Mouse (Mus musculus): ENCODE results near the gene Dld.

DNA sequence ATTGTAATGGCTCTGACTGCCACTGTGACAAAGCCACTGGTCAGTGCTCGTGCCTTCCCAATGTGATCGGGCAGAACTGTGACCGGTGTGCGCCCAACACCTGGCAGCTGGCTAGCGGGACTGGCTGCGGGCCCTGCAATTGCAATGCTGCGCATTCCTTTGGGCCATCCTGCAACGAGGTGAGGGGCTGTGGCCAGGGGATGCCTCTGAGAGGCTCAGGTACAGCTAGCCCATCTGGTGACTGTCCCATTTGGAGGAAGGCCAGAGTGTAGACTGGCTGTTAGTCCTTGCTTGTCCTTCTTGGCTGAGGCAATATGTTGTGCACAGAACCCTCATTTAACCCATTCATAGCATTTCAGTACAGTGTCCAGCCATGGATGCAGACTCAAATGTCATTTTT, 44.2 kb downstream of the Dld start:
- TF ChIP-seq POLR2A (IDR thresholded peaks at IDR 0.05; ENCODE audit: borderline replicate concordance, low read depth, low read length) (no peak), CTCF (IDR thresholded peaks at IDR 0.05; ENCODE audit: low read depth, low read length) (no peak)

All from bone marrow macrophage, adult 2 months (primary cell).